Mouse (Mus musculus) regulatory T cell (primary cell): Measurements from ENCODE around the gene Eif2b3.

Experiments
- in situ Hi-C: fragments of 300-600 bp; cut with MboI, MseI; formaldehyde crosslinking; loops from one replicate; pipeline ENCODE4 v1.15.1; 2025; ENCODE audit warnings: high pct_unique_total_duplicates

The Eif2b3 gene

DNA sequence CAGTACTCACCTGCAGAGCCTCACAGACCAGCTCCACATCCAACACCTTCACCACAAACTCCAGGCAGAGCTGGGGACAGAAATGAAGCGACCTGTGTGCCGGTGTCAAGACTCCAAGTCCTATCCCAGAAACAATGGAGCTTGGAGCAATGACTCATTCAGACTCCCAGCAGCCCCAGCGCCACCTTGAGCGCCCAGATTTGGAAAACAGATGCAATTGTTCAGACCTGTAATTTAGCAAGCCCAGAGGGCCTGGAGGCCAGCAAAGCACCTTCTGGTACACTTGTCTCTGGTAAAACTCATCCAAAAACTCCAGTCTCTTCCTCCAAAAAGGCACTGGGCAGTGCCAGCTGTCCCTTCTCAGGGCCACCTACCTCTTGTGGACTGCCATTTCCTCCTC, 103.0 kb downstream of the Eif2b3 start:
- in situ Hi-C loops: loop anchor here (5.0 kb wide), 1 partner anchor 495 kb away; the partner anchor contains the start of gene Nasp

- in situ Hi-C loops: loop anchor here (5.0 kb wide), 1 partner anchor 496 kb away; the partner anchor contains the start of gene Nasp
Observed at GRCm38 (mm10) chr4:117123546-117124217, 104.5 kb downstream of the Eif2b3 start.

DNA sequence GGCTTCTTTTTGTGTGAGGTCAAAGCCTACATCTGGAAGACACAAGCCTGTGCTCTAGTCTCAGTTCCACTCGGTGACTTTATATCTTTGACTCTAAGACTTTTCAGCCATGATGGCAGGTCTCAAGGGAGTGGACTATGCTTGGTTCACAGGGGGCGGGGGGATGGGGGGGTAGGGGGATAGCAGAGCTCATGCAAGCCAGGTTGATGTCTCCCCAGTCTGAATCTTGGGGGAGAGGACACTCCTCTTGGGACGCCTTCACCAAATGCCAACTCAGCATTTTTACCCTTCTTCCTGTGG, 105.0 kb downstream of the Eif2b3 start:
- in situ Hi-C loops: loop anchor here (5.0 kb wide), 1 partner anchor 497 kb away; the partner anchor contains the start of gene Nasp

GRCm38 (mm10) chr4:117124518-117125347, 105.5 kb downstream of the Eif2b3 start:
- in situ Hi-C loops: loop anchor here (5.0 to 25.0 kb wide), 2 partner anchors 497 to 1988 kb away; partner anchors contain the start of genes Nasp and Slc2a1

DNA sequence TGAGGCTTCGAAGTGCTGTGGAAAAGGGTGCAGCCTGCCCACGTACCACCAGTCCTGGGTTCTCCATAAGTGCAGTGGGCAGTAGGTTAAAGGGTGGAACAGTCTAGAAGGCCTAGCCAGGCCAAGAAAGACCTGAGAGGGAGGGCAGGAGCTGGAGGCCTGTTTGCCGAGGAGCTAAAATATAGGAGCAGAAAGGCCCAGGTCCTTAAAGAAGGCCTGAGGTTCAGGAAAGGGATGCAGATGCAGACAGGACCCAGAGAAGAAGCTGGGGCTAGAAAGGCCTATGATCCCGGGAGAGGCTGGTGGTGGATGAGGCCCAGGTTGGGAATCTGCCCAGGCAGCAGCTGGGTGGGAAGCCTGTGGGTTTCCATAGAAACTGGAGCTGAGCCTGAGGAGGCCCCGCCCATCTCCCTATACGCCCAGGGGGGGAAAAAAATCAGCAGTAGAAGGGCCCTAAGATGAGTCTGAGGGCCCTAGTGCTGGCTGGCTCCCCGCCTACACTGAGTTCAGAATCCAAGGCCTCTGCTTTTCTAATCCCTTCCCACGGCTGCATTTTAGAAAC, 106.2 kb downstream of the Eif2b3 start, which contains the start of gene Btbd19:
Btbd19 (minus strand) TSS at position 378 of the 562 bp plus-strand sequence.
- in situ Hi-C loops: loop anchor here (25.0 kb wide), 1 partner anchor 1987 kb away; the partner anchor contains the start of gene Slc2a1

DNA sequence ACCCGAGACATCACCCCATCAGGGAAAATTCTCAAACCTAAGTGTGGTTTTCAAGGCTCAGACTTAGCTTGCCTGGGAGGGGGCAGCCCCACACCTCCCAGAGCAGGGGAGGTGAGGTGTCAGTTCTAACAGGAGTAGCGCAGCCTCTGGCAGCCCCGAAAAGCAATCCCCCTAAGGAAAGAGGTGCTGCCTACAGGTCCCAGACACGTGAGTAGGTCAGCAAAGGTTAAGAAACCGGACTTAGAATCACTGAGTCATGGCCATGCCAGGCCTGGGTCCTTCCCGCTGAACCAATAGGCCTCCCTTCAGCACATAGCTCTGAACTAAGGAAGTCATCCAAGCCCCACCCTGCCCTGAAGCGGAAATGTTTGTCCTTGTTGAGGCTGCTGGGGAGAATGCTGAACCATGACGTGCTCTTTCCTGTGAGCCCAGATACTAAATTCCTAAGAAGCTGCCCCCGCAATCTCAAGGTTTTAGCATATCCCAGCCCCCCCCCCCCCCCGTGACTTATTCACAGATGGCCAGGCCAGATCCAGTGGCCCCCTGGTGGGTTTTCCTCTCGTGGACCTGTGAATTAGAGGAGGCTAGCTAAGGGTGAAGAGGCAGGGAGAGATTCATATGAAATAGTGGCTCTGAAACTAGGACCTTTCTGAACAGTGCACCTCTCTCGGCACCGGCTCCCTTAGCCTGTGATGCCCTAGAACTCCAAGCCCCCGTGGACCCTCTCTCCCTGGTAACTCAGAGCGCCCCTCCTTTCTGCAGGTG, 106.9 kb downstream of the Eif2b3 start:
- in situ Hi-C loops: loop anchor here (25.0 kb wide), 1 partner anchor 1986 kb away; the partner anchor contains the start of gene Slc2a1

- in situ Hi-C loops: loop anchor here (25.0 kb wide), 1 partner anchor 1986 kb away; the partner anchor contains the start of gene Slc2a1
Observed at GRCm38 (mm10) chr4:117126675-117127290, 107.6 kb downstream of the Eif2b3 start, which contains the start of gene Tctex1d4. Gene Tctex1d4 (plus strand): TSS chr4:117126794.

GRCm38 (mm10) chr4:117127991-117128686, 108.9 kb downstream of the Eif2b3 start:
- in situ Hi-C loops: loop anchor here (25.0 kb wide), 1 partner anchor 1984 kb away; the partner anchor contains the start of gene Slc2a1

GRCm38 (mm10) chr4:117130790-117131189, 111.6 kb downstream of the Eif2b3 start:
- in situ Hi-C loops: loop anchor here (5.0 to 25.0 kb wide), 2 partner anchors 308 to 1982 kb away; partner anchors contain the start of genes Hpdl and Slc2a1

DNA sequence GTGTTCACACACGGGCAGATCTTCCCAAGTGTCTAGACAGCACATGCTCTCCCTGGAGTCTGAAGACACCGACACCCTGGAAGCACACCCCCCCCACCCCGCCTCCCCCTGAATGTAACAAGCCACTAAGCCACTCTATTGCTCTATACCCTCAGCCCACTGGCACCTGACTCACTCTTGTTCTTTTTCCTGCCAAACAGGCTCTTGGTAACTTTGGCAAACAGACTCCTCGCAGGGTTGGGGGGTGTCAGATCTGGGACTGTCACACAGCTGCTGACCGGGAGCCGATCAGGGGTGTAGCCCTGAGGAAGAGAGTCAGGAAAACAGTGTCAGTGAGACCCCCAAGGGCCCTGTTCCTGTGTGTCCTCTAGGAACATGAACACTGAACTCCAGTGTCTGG, 112.0 kb downstream of the Eif2b3 start:
- in situ Hi-C loops: loop anchor here (5.0 to 25.0 kb wide), 2 partner anchors 309 to 1981 kb away; partner anchors contain the start of genes Hpdl and Slc2a1

GRCm38 (mm10) chr4:117131890-117132793, 112.9 kb downstream of the Eif2b3 start:
- in situ Hi-C loops: loop anchor here (5.0 to 25.0 kb wide), 2 partner anchors 310 to 1980 kb away; partner anchors contain the start of genes Hpdl and Slc2a1

- in situ Hi-C loops: loop anchor here (5.0 to 25.0 kb wide), 2 partner anchors 310 to 1980 kb away; partner anchors contain the start of genes Hpdl and Slc2a1
Observed at GRCm38 (mm10) chr4:117132794-117133143, 113.6 kb downstream of the Eif2b3 start.

- in situ Hi-C loops: loop anchor here (5.0 to 25.0 kb wide), 2 partner anchors 311 to 1979 kb away; partner anchors contain the start of genes Hpdl and Slc2a1
Observed at GRCm38 (mm10) chr4:117133366-117133796, 114.2 kb downstream of the Eif2b3 start.

GRCm38 (mm10) chr4:117133817-117134600, 114.8 kb downstream of the Eif2b3 start, which contains the start of gene Plk3:
Gene Plk3 (minus strand): TSS chr4:117133963.
- in situ Hi-C loops: loop anchor here (5.0 to 25.0 kb wide), 2 partner anchors 312 to 1978 kb away; partner anchors contain the start of genes Hpdl and Slc2a1

- in situ Hi-C loops: loop anchor here (5.0 to 25.0 kb wide), 2 partner anchors 312 to 1978 kb away; partner anchors contain the start of genes Hpdl and Slc2a1
Observed at GRCm38 (mm10) chr4:117134601-117134995, 115.4 kb downstream of the Eif2b3 start.

- in situ Hi-C loops: loop anchor here (25.0 kb wide), 1 partner anchor 1976 kb away; the partner anchor contains the start of gene Slc2a1
Observed at GRCm38 (mm10) chr4:117136034-117136433, 116.8 kb downstream of the Eif2b3 start.
